Mouse (Mus musculus) small intestine, adult 2 months (tissue): ENCODE data around the gene Gm20388.

ENCODE experiments used
- CTCF ChIP-seq: fragments of 200-500 bp; IDR thresholded peaks from 2 replicates; pipeline ENCODE4 v1.5.1; 2012; ENCODE audit warnings: low read depth, mild to moderate bottlenecking, control low read depth, inconsistent platforms, low read length, moderate library complexity, mixed read lengths; ENCODE audit not compliant: insufficient replicate concordance, insufficient read length; ENCODE audit errors: extremely low read depth
- POLR2A ChIP-seq: fragments of 200-500 bp; IDR thresholded peaks from 2 replicates; pipeline ENCODE4 v1.6.1; 2012; ENCODE audit warnings: low read depth, mild to moderate bottlenecking, control low read depth, inconsistent platforms, low read length, moderate library complexity

GRCm38 (mm10) chr8:122700628-122701027 is 2790.0 kb downstream of the Gm20388 start:
- TF ChIP-seq CTCF: no peak
- TF ChIP-seq POLR2A: no peak
